Mouse (Mus musculus): ENCODE measurements around the gene Slc26a10. TPM values are rescaled to one million over a fixed set of nuclear protein-coding genes. Genes with fewer than 3 reads are reported as not detected.
A peak's percentile ranks its signal among the peaks of the same experiment; 100 is the strongest.

Gene Slc26a10
- polyA plus RNA-seq, 1 experiment from 2014 or later = 1.6 TPM

GRCm38 (mm10) chr10:127188079-127188453, 7.6 kb upstream of the Slc26a10 start:
- peak overlapping the region; percentile 82 for H3K4me3 ChIP-seq (replicated peaks; ENCODE audit: low read length)
- peak overlapping the region; percentile 92 for H3K4me2 ChIP-seq (ENCODE audit: low read length)
- peak overlapping the region; percentile 93 for H3K9ac ChIP-seq (replicated peaks; ENCODE audit: low read depth, low read length)
- peaks cover 33% of the 10 kb centered on the region for H3K4me1 ChIP-seq (replicated peaks; ENCODE audit: control insufficient read depth, insufficient read depth, low read length)
- 2% methylated on average over 20 of the region's 21 CpGs for WGBS
- peaks cover 4% of the 10 kb centered on the region; the same call in 1 of the 2 replicates for H3K36me3 ChIP-seq (ENCODE audit: control insufficient read depth, insufficient read depth)
- H3K27ac ChIP-seq (ENCODE audit: low read length) = peak overlapping the region; percentile 88
- no peak for ATAC-seq
- no peaks in the 10 kb centered on the region for H3K9me3 ChIP-seq (ENCODE audit: control insufficient read depth, low read length)
- H3K27me3 ChIP-seq (replicated peaks; ENCODE audit: control insufficient read depth, insufficient read depth, low read length) = no peaks in the 10 kb centered on the region

GRCm38 (mm10) chr10:127187371-127188078, 7.1 kb upstream of the Slc26a10 start:
- Histone ChIP-seq H3K4me3 (replicated peaks; ENCODE audit: low read length) (peak overlapping the region; percentile 82), H3K9me3 (ENCODE audit: control insufficient read depth, low read length) (no peaks in the 10 kb centered on the region), H3K27me3 (replicated peaks; ENCODE audit: control insufficient read depth, insufficient read depth, low read length) (no peaks in the 10 kb centered on the region), H3K27ac (ENCODE audit: low read length) (peak overlapping the region; percentile 88), H3K36me3 (ENCODE audit: control insufficient read depth, insufficient read depth) (peaks cover 4% of the 10 kb centered on the region; the same call in 1 of the 2 replicates), H3K9ac (replicated peaks; ENCODE audit: low read depth, low read length) (peak overlapping the region; percentile 93), H3K4me1 (replicated peaks; ENCODE audit: control insufficient read depth, insufficient read depth, low read length) (peaks cover 33% of the 10 kb centered on the region), H3K4me2 (ENCODE audit: low read length) (peak overlapping the region; percentile 92)
- WGBS = 30% methylated on average over 10 of the region's 10 CpGs
- ATAC-seq = peak; percentile 57

DNA sequence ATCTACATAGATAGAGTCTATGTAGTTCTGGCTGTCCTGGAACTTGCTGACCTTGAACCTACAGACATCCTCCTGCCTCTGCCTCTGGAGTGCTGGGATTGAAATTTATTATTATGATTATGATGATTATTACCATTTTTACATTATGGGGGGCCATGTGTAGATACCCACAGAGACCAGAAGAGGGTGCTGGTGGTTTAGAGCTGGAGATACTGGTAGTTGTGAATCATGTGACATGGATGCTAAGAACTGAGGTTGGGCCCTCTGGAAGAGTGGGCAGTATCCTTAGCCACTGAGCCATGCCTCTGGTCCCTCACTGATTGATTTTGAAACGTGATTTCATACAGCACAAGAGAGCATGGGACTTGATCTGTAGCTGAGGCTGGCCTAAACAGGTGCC, 6.0 kb upstream of the Slc26a10 start:
- Histone ChIP-seq H3K36me3 (ENCODE audit: control insufficient read depth, insufficient read depth) (peaks cover 4% of the 10 kb centered on the region; the same call in 1 of the 2 replicates), H3K9ac (replicated peaks; ENCODE audit: low read depth, low read length) (no peak overlapping the region), H3K4me1 (replicated peaks; ENCODE audit: control insufficient read depth, insufficient read depth, low read length) (peaks cover 33% of the 10 kb centered on the region), H3K4me2 (ENCODE audit: low read length) (no peak overlapping the region), H3K9me3 (ENCODE audit: control insufficient read depth, low read length) (no peaks in the 10 kb centered on the region), H3K4me3 (replicated peaks; ENCODE audit: low read length) (no peak overlapping the region), H3K27me3 (replicated peaks; ENCODE audit: control insufficient read depth, insufficient read depth, low read length) (no peaks in the 10 kb centered on the region), H3K27ac (ENCODE audit: low read length) (no peak overlapping the region)
- no peak for ATAC-seq
- WGBS = 82% methylated on average over 1 of the region's 1 CpGs

DNA sequence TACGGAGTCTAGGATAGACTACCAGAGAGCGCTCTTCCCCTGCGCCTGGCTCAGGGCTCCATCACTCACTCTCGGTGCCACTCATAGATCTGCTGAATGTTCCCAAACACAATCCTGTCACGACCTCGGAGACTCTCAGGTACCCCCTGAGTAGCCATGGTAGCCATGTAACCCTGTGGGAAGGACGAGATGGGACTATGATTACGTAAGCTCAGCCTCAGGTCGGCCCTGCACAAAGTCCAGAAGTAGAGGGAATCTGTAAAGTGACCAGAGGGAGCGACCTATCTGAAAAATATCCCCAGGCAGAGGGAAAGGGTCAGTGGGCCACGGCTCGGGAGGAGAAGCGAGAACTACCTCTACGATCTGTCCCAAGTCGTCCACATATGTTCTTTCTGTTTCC, 5.1 kb upstream of the Slc26a10 start:
- H3K27ac ChIP-seq (ENCODE audit: low read length) = no peak overlapping the region
- no peak overlapping the region for H3K9ac ChIP-seq (replicated peaks; ENCODE audit: low read depth, low read length)
- no peak for ATAC-seq
- 85% methylated on average over 15 of the region's 15 CpGs for WGBS
- peaks cover under 1% of the 10 kb centered on the region; the same call in 1 of the 2 replicates for H3K27me3 ChIP-seq (replicated peaks; ENCODE audit: control insufficient read depth, insufficient read depth, low read length)
- no peaks in the 10 kb centered on the region for H3K9me3 ChIP-seq (ENCODE audit: control insufficient read depth, low read length)
- no peak overlapping the region for H3K4me3 ChIP-seq (replicated peaks; ENCODE audit: low read length)
- H3K36me3 ChIP-seq (ENCODE audit: control insufficient read depth, insufficient read depth) = peaks cover 4% of the 10 kb centered on the region; the same call in 1 of the 2 replicates
- H3K4me1 ChIP-seq (replicated peaks; ENCODE audit: control insufficient read depth, insufficient read depth, low read length) = peaks cover 34% of the 10 kb centered on the region
- H3K4me2 ChIP-seq (ENCODE audit: low read length) = no peak overlapping the region

DNA sequence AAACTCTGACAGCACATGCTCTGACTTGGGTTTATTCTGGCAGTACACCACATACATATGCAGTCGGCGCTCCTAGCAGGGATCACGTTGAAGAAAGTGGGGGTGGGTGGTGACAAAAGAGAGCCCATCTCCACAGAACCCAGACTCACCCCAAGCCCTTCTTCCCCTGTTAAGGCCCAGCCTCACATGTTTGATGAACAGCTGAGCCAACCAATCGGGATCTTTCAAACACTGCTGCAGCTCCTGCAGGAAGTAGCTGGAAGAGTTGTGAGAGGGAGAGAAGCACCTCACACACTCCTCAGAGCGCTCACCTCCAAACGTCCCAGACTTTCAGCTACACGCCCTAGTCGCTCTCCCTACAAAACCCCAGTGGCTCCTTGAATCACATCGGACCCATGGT, 4.7 kb upstream of the Slc26a10 start:
- Histone ChIP-seq H3K4me3 (replicated peaks; ENCODE audit: low read length) (no peak overlapping the region), H3K9me3 (ENCODE audit: control insufficient read depth, low read length) (no peaks in the 10 kb centered on the region), H3K4me1 (replicated peaks; ENCODE audit: control insufficient read depth, insufficient read depth, low read length) (peaks cover 37% of the 10 kb centered on the region), H3K27me3 (replicated peaks; ENCODE audit: control insufficient read depth, insufficient read depth, low read length) (peaks cover 3% of the 10 kb centered on the region; the same call in 1 of the 2 replicates), H3K36me3 (ENCODE audit: control insufficient read depth, insufficient read depth) (peaks cover 4% of the 10 kb centered on the region; the same call in 1 of the 2 replicates), H3K9ac (replicated peaks; ENCODE audit: low read depth, low read length) (no peak overlapping the region), H3K27ac (ENCODE audit: low read length) (no peak overlapping the region), H3K4me2 (ENCODE audit: low read length) (no peak overlapping the region)
- no peak for ATAC-seq
- WGBS = 72% methylated on average over 9 of the region's 9 CpGs

DNA sequence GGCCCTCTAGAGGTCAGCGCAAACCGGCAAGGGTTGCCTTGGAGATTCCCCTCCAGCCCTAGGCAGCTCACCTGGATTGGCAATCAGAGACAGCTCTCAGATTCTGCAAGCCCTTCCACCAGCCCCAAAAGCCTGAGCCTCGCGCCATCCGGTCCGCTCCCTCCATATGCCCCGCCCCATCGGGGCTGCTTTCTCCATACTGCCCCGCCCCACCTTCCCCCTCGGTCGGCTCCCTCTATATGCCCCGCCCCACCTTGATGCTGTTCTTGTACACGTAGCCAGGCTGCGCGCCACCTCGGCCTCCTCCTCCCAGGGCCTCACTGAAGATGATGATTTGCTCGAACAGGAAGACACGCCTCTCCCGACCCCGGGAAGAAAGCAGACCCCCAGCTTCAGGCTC, 3.3 kb upstream of the Slc26a10 start:
- ATAC-seq = no peak
- 0 out of 2 replicates have a peak overlapping the region, but pooled peaks have one; percentile 13 for H3K4me3 ChIP-seq (replicated peaks; ENCODE audit: low read length)
- no peak overlapping the region; the same call in 1 of the 2 replicates for H3K9ac ChIP-seq (replicated peaks; ENCODE audit: low read depth, low read length)

DNA sequence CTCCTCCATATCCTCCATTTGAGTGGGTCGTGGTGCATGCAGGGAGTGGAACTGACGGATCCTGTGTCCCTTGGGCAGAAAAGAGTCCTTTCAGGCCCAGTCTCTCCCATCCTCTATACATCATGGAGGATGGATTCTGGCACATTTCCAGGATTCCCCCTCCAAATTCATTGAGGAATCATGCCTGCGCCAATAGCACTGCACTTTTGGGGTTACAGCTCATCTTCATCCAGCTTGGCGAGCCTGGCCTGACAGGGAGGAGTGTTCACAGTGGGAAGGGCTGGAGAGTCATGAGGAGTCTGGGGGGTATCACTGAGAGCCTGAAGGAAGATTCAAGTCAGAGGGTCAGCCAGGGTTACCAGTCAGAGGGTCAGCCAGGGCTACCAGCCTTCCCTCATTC, 2.2 kb upstream of the Slc26a10 start:
- Histone ChIP-seq H3K27ac (ENCODE audit: low read length) (no peak overlapping the region), H3K36me3 (ENCODE audit: control insufficient read depth, insufficient read depth) (peaks cover 4% of the 10 kb centered on the region; the same call in 1 of the 2 replicates), H3K4me3 (replicated peaks; ENCODE audit: low read length) (no peak overlapping the region), H3K9ac (replicated peaks; ENCODE audit: low read depth, low read length) (no peak overlapping the region), H3K4me2 (ENCODE audit: low read length) (no peak overlapping the region), H3K4me1 (replicated peaks; ENCODE audit: control insufficient read depth, insufficient read depth, low read length) (peaks cover 29% of the 10 kb centered on the region), H3K9me3 (ENCODE audit: control insufficient read depth, low read length) (no peaks in the 10 kb centered on the region), H3K27me3 (replicated peaks; ENCODE audit: control insufficient read depth, insufficient read depth, low read length) (peaks cover 19% of the 10 kb centered on the region)
- ATAC-seq = no peak
- whole genome bisulfite sequencing = 80% methylated on average over 4 of the region's 4 CpGs

More for the DNA sequence above, 3.3 kb upstream of the Slc26a10 start:
- Histone ChIP-seq H3K4me1 (replicated peaks; ENCODE audit: control insufficient read depth, insufficient read depth, low read length) (peaks cover 27% of the 10 kb centered on the region), H3K36me3 (ENCODE audit: control insufficient read depth, insufficient read depth) (peaks cover 4% of the 10 kb centered on the region; the same call in 1 of the 2 replicates), H3K27ac (ENCODE audit: low read length) (no peak overlapping the region), H3K9me3 (ENCODE audit: control insufficient read depth, low read length) (no peaks in the 10 kb centered on the region), H3K4me2 (ENCODE audit: low read length) (peak overlapping the region; percentile 35), H3K27me3 (replicated peaks; ENCODE audit: control insufficient read depth, insufficient read depth, low read length) (peaks cover 11% of the 10 kb centered on the region)
- WGBS = 15% methylated on average over 20 of the region's 20 CpGs

DNA sequence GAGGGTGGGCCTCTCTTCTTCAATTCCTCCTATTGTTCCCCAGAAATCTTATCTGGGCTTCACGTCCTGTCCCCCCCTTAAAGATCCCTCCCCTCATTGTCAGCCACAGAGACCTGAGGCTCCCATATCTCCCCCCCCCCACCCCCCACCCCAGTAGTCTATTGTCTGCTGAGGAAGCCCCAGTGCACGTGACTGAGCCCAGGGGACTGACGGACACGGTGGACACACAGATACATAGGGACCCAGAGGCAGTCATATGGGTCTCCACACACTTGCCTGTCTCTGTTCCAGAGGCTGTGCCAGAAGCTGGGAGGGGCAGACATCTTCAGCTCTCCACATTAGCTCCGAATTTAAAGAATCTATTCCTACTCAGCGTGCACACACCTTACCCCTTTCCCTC, 1.1 kb upstream of the Slc26a10 start:
- no peak for ATAC-seq
- no peak overlapping the region for H3K4me2 ChIP-seq (ENCODE audit: low read length)
- 64% methylated on average over 6 of the region's 6 CpGs for WGBS
- H3K27ac ChIP-seq (ENCODE audit: low read length) = no peak overlapping the region
- H3K4me3 ChIP-seq (replicated peaks; ENCODE audit: low read length) = no peak overlapping the region
- H3K36me3 ChIP-seq (ENCODE audit: control insufficient read depth, insufficient read depth) = peaks cover 3% of the 10 kb centered on the region; the same call in 1 of the 2 replicates
- H3K9ac ChIP-seq (replicated peaks; ENCODE audit: low read depth, low read length) = no peak overlapping the region
- H3K9me3 ChIP-seq (ENCODE audit: control insufficient read depth, low read length) = no peaks in the 10 kb centered on the region
- H3K27me3 ChIP-seq (replicated peaks; ENCODE audit: control insufficient read depth, insufficient read depth, low read length) = peaks cover 23% of the 10 kb centered on the region
- peaks cover 26% of the 10 kb centered on the region for H3K4me1 ChIP-seq (replicated peaks; ENCODE audit: control insufficient read depth, insufficient read depth, low read length)

GRCm38 (mm10) chr10:127180695-127181047, 226 bp upstream of the Slc26a10 start:
- peaks cover 26% of the 10 kb centered on the region for H3K4me1 ChIP-seq (replicated peaks; ENCODE audit: control insufficient read depth, insufficient read depth, low read length)
- H3K4me3 ChIP-seq (replicated peaks; ENCODE audit: low read length) = no peak overlapping the region
- H3K27me3 ChIP-seq (replicated peaks; ENCODE audit: control insufficient read depth, insufficient read depth, low read length) = peaks cover 30% of the 10 kb centered on the region
- WGBS = 20% methylated on average over 3 of the region's 3 CpGs
- H3K4me2 ChIP-seq (ENCODE audit: low read length) = no peak overlapping the region; the same call in 1 of the 2 replicates
- no peaks in the 10 kb centered on the region for H3K9me3 ChIP-seq (ENCODE audit: control insufficient read depth, low read length)
- no peaks in the 10 kb centered on the region for H3K36me3 ChIP-seq (ENCODE audit: control insufficient read depth, insufficient read depth)
- no peak overlapping the region for H3K9ac ChIP-seq (replicated peaks; ENCODE audit: low read depth, low read length)
- ATAC-seq = no peak
- H3K27ac ChIP-seq (ENCODE audit: low read length) = no peak overlapping the region

Measured in forebrain, embryonic 16.5 days (tissue).